Mouse (Mus musculus): ENCODE measurements at regions not wholly inside any gene's neighbourhood (a gene's known extent, or its start where the extent isn't known, plus 50 kb on each side); places are given as distances from the start of the nearest gene placed in this dataset.

GRCm38 (mm10) chr16:18695596-18695995, 65.8 kb upstream of the Sept5 start:
- peak overlapping the region; percentile 34; the same call in 1 of the 2 replicates for H3K9ac ChIP-seq (ENCODE audit: insufficient read depth, low read depth, low read length, poor library complexity, severe bottlenecking)
- no peak for DNase-seq (ENCODE audit: low read depth, low spot score)
- H3K27ac ChIP-seq (ENCODE audit: insufficient read depth, low read depth, low read length, poor library complexity, severe bottlenecking), result no peak overlapping the region
- H3K4me1 ChIP-seq (ENCODE audit: control insufficient read depth in 2 of 2, insufficient read depth in 2 of 2, low read length in 2 of 2, poor library complexity in 1 of 2), result no peaks in the 10 kb centered on the region; a peak in 1 of 4 replicates
- no peaks in the 10 kb centered on the region for H3K9me3 ChIP-seq (ENCODE audit: control insufficient read depth, insufficient read depth, low read depth, low read length)
- no peak overlapping the region for H3K4me3 ChIP-seq (ENCODE audit: insufficient read depth in 1 of 2, low read depth in 1 of 2, low read length in 2 of 2, poor library complexity in 1 of 2, severe bottlenecking in 1 of 2)
- TF ChIP-seq HCFC1 (IDR thresholded peaks at IDR 0.05; ENCODE audit: borderline replicate concordance, insufficient read depth, low read length) (no peak), MAFK (IDR thresholded peaks at IDR 0.05; ENCODE audit: insufficient read depth, low read depth, low read length) (no peak), ZNF384 (IDR thresholded peaks at IDR 0.05; ENCODE audit: low read depth, low read length) (no peak), ZC3H11A (IDR thresholded peaks at IDR 0.05; ENCODE audit: borderline replicate concordance, low read depth, low read length) (no peak), CHD2 (IDR thresholded peaks at IDR 0.05; ENCODE audit: low read depth, low read length) (no peak)
- in situ Hi-C loops (cut with MboI; ENCODE audit: low sequenced_read_pairs in 2 of 2, unreplicated experiment in 2 of 2), result loop anchor here (10.0 kb wide), 1 partner anchor 99 kb away; no protein-coding TSS in a partner anchor
- H3K36me3 ChIP-seq (ENCODE audit: control insufficient read depth, insufficient read depth, low read length, poor library complexity, severe bottlenecking), result no peaks in the 10 kb centered on the region

DNA sequence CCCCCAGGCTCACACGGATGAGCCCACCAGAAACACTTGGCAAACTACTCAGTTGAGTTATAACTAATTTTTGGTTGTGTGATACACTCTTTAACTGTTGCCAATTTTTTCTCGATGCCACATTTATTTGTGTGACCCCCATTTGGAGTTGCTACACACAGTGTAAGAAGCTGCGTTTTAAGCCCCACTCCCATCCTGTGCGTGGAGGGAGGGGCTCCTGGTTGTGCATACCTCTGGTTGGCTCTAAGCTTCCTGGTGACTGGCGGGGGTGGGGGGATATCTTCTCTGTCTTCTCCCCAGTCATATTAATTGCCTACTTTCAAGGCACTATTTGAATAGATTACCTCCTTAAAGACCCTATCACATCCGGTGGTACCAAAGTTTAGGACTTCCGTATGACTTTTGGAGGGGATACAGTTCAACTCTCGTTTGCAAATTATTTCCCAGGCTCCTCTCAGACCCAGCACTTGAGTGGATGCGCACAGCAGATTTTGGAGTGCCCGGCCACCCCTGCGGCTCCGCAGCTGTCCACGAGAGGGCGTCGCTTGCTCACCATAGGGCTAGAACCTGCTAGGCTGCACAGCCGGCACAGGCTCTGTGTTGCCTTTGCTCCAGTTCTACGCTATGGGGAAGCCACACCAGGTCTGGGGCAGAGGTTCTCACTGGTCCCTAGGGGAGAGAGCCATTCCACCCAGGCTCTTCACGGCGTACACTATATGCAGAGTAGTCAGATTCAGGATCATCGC, 66.5 kb upstream of the Sept5 start:
- in situ Hi-C loops (cut with MboI; ENCODE audit: low sequenced_read_pairs in 2 of 2, unreplicated experiment in 2 of 2), result loop anchor here (10.0 kb wide), 1 partner anchor 99 kb away; no protein-coding TSS in a partner anchor
- Histone ChIP-seq H3K36me3 (ENCODE audit: control insufficient read depth, insufficient read depth, low read length, poor library complexity, severe bottlenecking) (no peaks in the 10 kb centered on the region), H3K4me3 (ENCODE audit: insufficient read depth in 1 of 2, low read depth in 1 of 2, low read length in 2 of 2, poor library complexity in 1 of 2, severe bottlenecking in 1 of 2) (peak overlapping the region in 1 of 2 experiments; percentile 38; a peak in 1 of 4 replicates), H3K9ac (ENCODE audit: insufficient read depth, low read depth, low read length, poor library complexity, severe bottlenecking) (peak overlapping the region; percentile 34; the same call in 1 of the 2 replicates), H3K9me3 (ENCODE audit: control insufficient read depth, insufficient read depth, low read depth, low read length) (no peaks in the 10 kb centered on the region), H3K27ac (ENCODE audit: insufficient read depth, low read depth, low read length, poor library complexity, severe bottlenecking) (no peak overlapping the region), H3K4me1 (ENCODE audit: control insufficient read depth in 2 of 2, insufficient read depth in 2 of 2, low read length in 2 of 2, poor library complexity in 1 of 2) (no peaks in the 10 kb centered on the region; a peak in 1 of 4 replicates)
- DNase-seq (ENCODE audit: low read depth, low spot score), result peak; percentile 75
- TF ChIP-seq ZNF384 (IDR thresholded peaks at IDR 0.05; ENCODE audit: low read depth, low read length), result no peak
- TF ChIP-seq ZC3H11A (IDR thresholded peaks at IDR 0.05; ENCODE audit: borderline replicate concordance, low read depth, low read length), result peak; percentile 91
- TF ChIP-seq MAFK (IDR thresholded peaks at IDR 0.05; ENCODE audit: insufficient read depth, low read depth, low read length), result no peak
- peak; percentile 35; the same call in 1 of the 2 replicates for TF ChIP-seq HCFC1 (IDR thresholded peaks at IDR 0.05; ENCODE audit: borderline replicate concordance, insufficient read depth, low read length)

DNA sequence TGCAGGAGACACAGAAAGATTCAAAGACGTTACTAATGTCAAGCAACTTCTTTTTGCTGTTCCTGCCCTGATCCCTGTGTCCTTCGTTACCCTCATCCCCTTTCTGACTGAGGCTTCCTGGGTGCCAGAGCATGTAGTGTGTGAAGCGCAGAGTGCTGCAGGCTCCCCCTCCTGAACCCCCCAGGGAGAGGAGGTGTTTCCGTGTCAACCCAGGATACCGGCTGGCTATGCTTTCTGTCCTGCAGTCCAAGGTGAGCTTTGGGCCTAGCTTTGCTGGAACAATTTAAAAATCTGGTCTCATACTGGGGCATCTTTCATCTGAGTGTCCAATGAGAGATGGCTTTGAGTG, 67.0 kb upstream of the Sept5 start:
- in situ Hi-C loops (cut with MboI; ENCODE audit: low sequenced_read_pairs in 2 of 2, unreplicated experiment in 2 of 2), result loop anchor here (10.0 kb wide), 1 partner anchor 98 kb away; no protein-coding TSS in a partner anchor
- no peak overlapping the region for H3K9ac ChIP-seq (ENCODE audit: insufficient read depth, low read depth, low read length, poor library complexity, severe bottlenecking)
- no peaks in the 10 kb centered on the region for H3K9me3 ChIP-seq (ENCODE audit: control insufficient read depth, insufficient read depth, low read depth, low read length)
- H3K4me3 ChIP-seq (ENCODE audit: insufficient read depth in 1 of 2, low read depth in 1 of 2, low read length in 2 of 2, poor library complexity in 1 of 2, severe bottlenecking in 1 of 2), result no peak overlapping the region
- no peaks in the 10 kb centered on the region for H3K36me3 ChIP-seq (ENCODE audit: control insufficient read depth, insufficient read depth, low read length, poor library complexity, severe bottlenecking)
- H3K4me1 ChIP-seq (ENCODE audit: control insufficient read depth in 2 of 2, insufficient read depth in 2 of 2, low read length in 2 of 2, poor library complexity in 1 of 2), result no peaks in the 10 kb centered on the region; a peak in 1 of 4 replicates
- no peak overlapping the region for H3K27ac ChIP-seq (ENCODE audit: insufficient read depth, low read depth, low read length, poor library complexity, severe bottlenecking)
- TF ChIP-seq MAFK (IDR thresholded peaks at IDR 0.05; ENCODE audit: insufficient read depth, low read depth, low read length) (no peak), HCFC1 (IDR thresholded peaks at IDR 0.05; ENCODE audit: borderline replicate concordance, insufficient read depth, low read length) (no peak), CHD2 (IDR thresholded peaks at IDR 0.05; ENCODE audit: low read depth, low read length) (no peak), ZNF384 (IDR thresholded peaks at IDR 0.05; ENCODE audit: low read depth, low read length) (no peak), ZC3H11A (IDR thresholded peaks at IDR 0.05; ENCODE audit: borderline replicate concordance, low read depth, low read length) (no peak)
- no peak for DNase-seq (ENCODE audit: low read depth, low spot score)

DNA sequence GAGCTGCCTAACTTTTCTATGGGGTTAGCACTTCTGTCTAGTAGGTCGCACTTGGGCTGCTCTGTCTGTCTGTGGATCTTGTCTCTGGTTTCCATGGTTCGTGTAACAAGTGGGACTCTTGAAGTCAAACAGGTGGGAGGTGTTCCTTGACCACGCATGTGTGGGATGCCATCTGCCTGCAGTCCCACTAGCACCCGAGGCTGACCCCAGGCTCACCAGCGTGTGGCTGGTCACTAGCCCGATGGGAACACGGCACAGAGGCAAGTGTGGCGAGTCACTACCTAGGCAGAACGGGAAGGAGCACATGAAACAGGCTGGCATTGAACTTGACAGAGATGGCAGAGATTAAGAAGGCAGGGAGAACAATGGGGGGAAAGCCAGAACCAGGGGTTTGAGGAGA, 72.5 kb upstream of the Cldn5 start:
- Histone ChIP-seq H3K36me3 (ENCODE audit: control insufficient read depth, insufficient read depth, low read length, poor library complexity, severe bottlenecking) (no peaks in the 10 kb centered on the region), H3K4me3 (ENCODE audit: insufficient read depth in 1 of 2, low read depth in 1 of 2, low read length in 2 of 2, poor library complexity in 1 of 2, severe bottlenecking in 1 of 2) (no peak overlapping the region), H3K27ac (ENCODE audit: insufficient read depth, low read depth, low read length, poor library complexity, severe bottlenecking) (no peak overlapping the region), H3K4me1 (ENCODE audit: control insufficient read depth in 2 of 2, insufficient read depth in 2 of 2, low read length in 2 of 2, poor library complexity in 1 of 2) (no peaks in the 10 kb centered on the region; a peak in 1 of 4 replicates), H3K9me3 (ENCODE audit: control insufficient read depth, insufficient read depth, low read depth, low read length) (no peaks in the 10 kb centered on the region), H3K9ac (ENCODE audit: insufficient read depth, low read depth, low read length, poor library complexity, severe bottlenecking) (no peak overlapping the region)
- in situ Hi-C loops (cut with MboI; ENCODE audit: low sequenced_read_pairs in 2 of 2, unreplicated experiment in 2 of 2), result no loop called here
- DNase-seq (ENCODE audit: low read depth, low spot score), result no peak
- TF ChIP-seq ZC3H11A (IDR thresholded peaks at IDR 0.05; ENCODE audit: borderline replicate concordance, low read depth, low read length) (no peak), CHD2 (IDR thresholded peaks at IDR 0.05; ENCODE audit: low read depth, low read length) (no peak), HCFC1 (IDR thresholded peaks at IDR 0.05; ENCODE audit: borderline replicate concordance, insufficient read depth, low read length) (no peak), ZNF384 (IDR thresholded peaks at IDR 0.05; ENCODE audit: low read depth, low read length) (no peak), MAFK (IDR thresholded peaks at IDR 0.05; ENCODE audit: insufficient read depth, low read depth, low read length) (no peak)
